Mouse (Mus musculus): ENCODE measurements around the gene Snapin. TPM values are rescaled to one million over a fixed set of nuclear protein-coding genes. Genes with fewer than 3 reads are reported as not detected.

Gene Snapin
- polyA plus RNA-seq, 1 experiment from 2014 or later, result 87.0 TPM

- no peaks in the 10 kb centered on the region for H3K9me3 ChIP-seq
- H3K4me3 ChIP-seq, result no peak overlapping the region
- no peaks in the 10 kb centered on the region for H3K27me3 ChIP-seq (replicated peaks)
- no peak overlapping the region for H3K27ac ChIP-seq
- peaks cover 12% of the 10 kb centered on the region for H3K4me1 ChIP-seq
- H3K36me3 ChIP-seq, result no peaks in the 10 kb centered on the region
- H3K9ac ChIP-seq, result no peak overlapping the region
- H3K4me2 ChIP-seq (replicated peaks), result peak overlapping the region; percentile 62; the same call in 1 of the 2 replicates
- no peak for ATAC-seq (ENCODE audit: low FRiP score, low read depth)
- 66% methylated on average over 11 of the region's 11 CpGs for WGBS
These were observed 45.2 kb downstream of the Snapin start for GRCm38 (mm10) chr3:90445417-90446200.

- 88% methylated on average over 3 of the region's 3 CpGs for WGBS
These were observed 46.9 kb downstream of the Snapin start for GRCm38 (mm10) chr3:90443977-90444376.

GRCm38 (mm10) chr3:90440756-90441155 is 50.1 kb downstream of the Snapin start:
- Histone ChIP-seq H3K4me3 (no peak overlapping the region), H3K9ac (no peak overlapping the region), H3K4me2 (replicated peaks) (no peak overlapping the region), H3K27me3 (replicated peaks) (no peaks in the 10 kb centered on the region), H3K9me3 (no peaks in the 10 kb centered on the region), H3K4me1 (no peaks in the 10 kb centered on the region), H3K27ac (no peak overlapping the region), H3K36me3 (no peaks in the 10 kb centered on the region)
- ATAC-seq (ENCODE audit: low FRiP score, low read depth), result no peak
- WGBS, result 90% methylated on average over 2 of the region's 2 CpGs

More at GRCm38 (mm10) chr3:90443977-90444376, 46.9 kb downstream of the Snapin start:
- no peaks in the 10 kb centered on the region for H3K9me3 ChIP-seq
- H3K4me2 ChIP-seq (replicated peaks), result no peak overlapping the region
- no peaks in the 10 kb centered on the region for H3K36me3 ChIP-seq
- no peak for ATAC-seq (ENCODE audit: low FRiP score, low read depth)
- no peak overlapping the region for H3K4me3 ChIP-seq
- no peak overlapping the region for H3K9ac ChIP-seq
- H3K4me1 ChIP-seq, result peaks cover 12% of the 10 kb centered on the region
- no peaks in the 10 kb centered on the region for H3K27me3 ChIP-seq (replicated peaks)
- no peak overlapping the region for H3K27ac ChIP-seq

Other genes with a start within 250 kb of the Snapin start
- 3.8 and 4.2 TPM in 2 replicates for gene Creb3l4, start 247.5 kb downstream of the Snapin start, polyA plus RNA-seq (2016; fragmentation: Nextera tagmentation; extraction: Ambion mirVana)
- gene Slc39a1, start 242.9 kb downstream of the Snapin start, polyA plus RNA-seq (2016; fragmentation: Nextera tagmentation; extraction: Ambion mirVana), result 33.8 and 44.2 TPM in 2 replicates
- gene Crtc2, start 236.9 kb downstream of the Snapin start, polyA plus RNA-seq (2016; fragmentation: Nextera tagmentation; extraction: Ambion mirVana), result 22.4 and 25.3 TPM in 2 replicates
- gene Dennd4b, start 225.8 kb downstream of the Snapin start, polyA plus RNA-seq (2016; fragmentation: Nextera tagmentation; extraction: Ambion mirVana), result 6.6 and 6.8 TPM in 2 replicates
- gene Gatad2b, start 197.9 kb downstream of the Snapin start, polyA plus RNA-seq (2016; fragmentation: Nextera tagmentation; extraction: Ambion mirVana), result 12.8 and 15.9 TPM in 2 replicates
- 19.7 and 22.7 TPM in 2 replicates for gene Slc27a3, start 101.1 kb downstream of the Snapin start, polyA plus RNA-seq (2016; fragmentation: Nextera tagmentation; extraction: Ambion mirVana)
- 38.1 and 40.5 TPM in 2 replicates for gene Ints3, start 57.4 kb downstream of the Snapin start, polyA plus RNA-seq (2016; fragmentation: Nextera tagmentation; extraction: Ambion mirVana)
- gene Npr1, start 25.2 kb downstream of the Snapin start, polyA plus RNA-seq (2016; fragmentation: Nextera tagmentation; extraction: Ambion mirVana), result 3.3 and 3.5 TPM in 2 replicates
- 322 and 326 TPM in 2 replicates for gene Ilf2, start 14.9 kb downstream of the Snapin start, polyA plus RNA-seq (2016; fragmentation: Nextera tagmentation; extraction: Ambion mirVana)
- 211 and 215 TPM in 2 replicates for gene Chtop, start 18.5 kb upstream of the Snapin start, polyA plus RNA-seq (2016; fragmentation: Nextera tagmentation; extraction: Ambion mirVana)
- gene S100a1, start 23.4 kb upstream of the Snapin start, polyA plus RNA-seq (2016; fragmentation: Nextera tagmentation; extraction: Ambion mirVana), result 5.0 and 7.2 TPM in 2 replicates
- 10.6 and 12.3 TPM in 2 replicates for gene S100a13, start 23.4 kb upstream of the Snapin start, polyA plus RNA-seq (2016; fragmentation: Nextera tagmentation; extraction: Ambion mirVana)
- gene S100a14, start 35.8 kb upstream of the Snapin start, polyA plus RNA-seq (2016; fragmentation: Nextera tagmentation; extraction: Ambion mirVana), result not detected in 2 replicates
- gene S100a16, start 46.2 kb upstream of the Snapin start, polyA plus RNA-seq (2016; fragmentation: Nextera tagmentation; extraction: Ambion mirVana), result 33.3 and 38.3 TPM in 2 replicates
- gene S100a3, start 69.5 kb upstream of the Snapin start, polyA plus RNA-seq (2016; fragmentation: Nextera tagmentation; extraction: Ambion mirVana), result not detected in 2 replicates
- not detected in 2 replicates for gene S100a2, start 99.2 kb upstream of the Snapin start, polyA plus RNA-seq (2016; fragmentation: Nextera tagmentation; extraction: Ambion mirVana)
- not detected in 2 replicates for gene Gm42674, start 110.9 kb upstream of the Snapin start, polyA plus RNA-seq (2016; fragmentation: Nextera tagmentation; extraction: Ambion mirVana)
- gene S100a4, start 112.7 kb upstream of the Snapin start, polyA plus RNA-seq (2016; fragmentation: Nextera tagmentation; extraction: Ambion mirVana), result 0.46 and 1.0 TPM in 2 replicates
- gene S100a5, start 117.5 kb upstream of the Snapin start, polyA plus RNA-seq (2016; fragmentation: Nextera tagmentation; extraction: Ambion mirVana), result not detected in 2 replicates
- gene S100a6, start 121.8 kb upstream of the Snapin start, polyA plus RNA-seq (2016; fragmentation: Nextera tagmentation; extraction: Ambion mirVana), result 14.6 and 16.8 TPM in 2 replicates
- gene S100a7a, start 163.0 kb upstream of the Snapin start, polyA plus RNA-seq (2016; fragmentation: Nextera tagmentation; extraction: Ambion mirVana), result not detected in 2 replicates
- gene S100a8, start 177.9 kb upstream of the Snapin start, polyA plus RNA-seq (2016; fragmentation: Nextera tagmentation; extraction: Ambion mirVana), result 15.8 and 23.7 TPM in 2 replicates
- gene S100a9, start 204.7 kb upstream of the Snapin start, polyA plus RNA-seq (2016; fragmentation: Nextera tagmentation; extraction: Ambion mirVana), result 6.9 and 12.0 TPM in 2 replicates
- not detected in 2 replicates for gene Pglyrp4, start 235.9 kb upstream of the Snapin start, polyA plus RNA-seq (2016; fragmentation: Nextera tagmentation; extraction: Ambion mirVana)